Mouse (Mus musculus): ENCODE results near the gene Mmp1b. TPM values are rescaled to one million over a fixed set of nuclear protein-coding genes. Genes with fewer than 3 reads are reported as not detected.

Gene Mmp1b
- not detected for total RNA-seq (2023)

DNA sequence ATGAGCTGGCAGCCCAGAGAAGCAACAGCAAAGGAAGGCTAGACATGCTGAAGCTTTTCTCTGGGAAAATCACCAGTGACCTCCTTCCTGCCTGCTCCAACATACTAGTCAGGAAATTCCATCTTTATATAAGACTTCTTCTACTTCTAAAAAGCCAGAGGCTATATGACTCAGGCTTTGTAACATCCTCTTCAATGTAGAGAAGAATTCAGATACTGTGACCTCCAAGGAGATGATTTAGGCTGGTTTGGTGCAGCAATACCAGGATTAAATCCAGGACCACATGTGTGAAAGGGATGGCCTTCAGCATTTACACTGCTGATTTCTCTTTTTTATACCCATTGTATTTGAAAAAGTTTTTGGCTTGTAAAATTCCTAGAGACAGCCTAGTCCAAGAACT is at the start of gene Mmp1b:
Gene Mmp1b (minus strand): TSS at position 101 of the 400 bp plus-strand sequence.

DNA sequence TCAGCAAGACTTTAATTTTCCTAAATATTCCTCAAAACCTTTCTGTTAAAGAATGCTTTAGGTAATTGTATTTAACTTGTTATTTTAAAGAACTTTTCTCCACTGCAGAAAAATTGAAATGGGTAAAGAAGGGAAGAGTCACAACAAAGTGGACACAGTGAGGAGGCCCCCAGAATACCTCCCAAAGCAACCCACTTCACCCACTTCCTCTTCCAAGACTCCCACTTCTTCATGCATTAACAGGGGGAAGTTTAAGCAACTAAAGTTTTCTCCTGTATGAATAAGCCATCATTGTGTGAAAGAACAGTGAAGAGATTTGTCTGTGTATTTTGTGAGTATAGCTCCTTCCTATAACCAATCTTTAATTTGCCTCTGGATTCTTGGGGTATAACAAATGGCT is 43.7 kb downstream of the Mmp1b start, which contains the start of gene Mmp12:
Gene Mmp12 (plus strand): TSS at position 275 of the 400 bp plus-strand sequence.

Other genes with a start within 250 kb of the Mmp1b start
- gene Dync2h1, start 203.6 kb downstream of the Mmp1b start, total RNA-seq (2023) = 1 to 10 TPM; 3.2 to 3.7 TPM
- 10 to 100 TPM; 28.9 to 37.0 TPM for gene Dcun1d5, start 203.5 kb downstream of the Mmp1b start, total RNA-seq (2023)
- gene Mmp13, start 115.5 kb downstream of the Mmp1b start, total RNA-seq (2023) = under 1 TPM in 1 of 2 experiments, not detected in 1; 0.28 TPM
- gene Mmp12, start 43.7 kb downstream of the Mmp1b start, total RNA-seq (2023) = under 1 TPM in 1 of 2 experiments, not detected in 1; 0.29 TPM
- gene Mmp3, start 57.8 kb upstream of the Mmp1b start, total RNA-seq (2023) = not detected
- gene Mmp10, start 114.3 kb upstream of the Mmp1b start, total RNA-seq (2023) = not detected
- gene Mmp8, start 170.4 kb upstream of the Mmp1b start, total RNA-seq (2023) = 1,000 to 10,000 TPM; 1,129 to 1,213 TPM
- gene Mmp27, start 183.3 kb upstream of the Mmp1b start, total RNA-seq (2023) = 1 to 10 TPM; 4.3 to 4.6 TPM
- not detected for gene Mmp20, start 240.2 kb upstream of the Mmp1b start, total RNA-seq (2023)

All from neutrophil, adult 83 days (primary cell).